Mouse (Mus musculus) heart, postnatal 14 days (tissue): ENCODE data around the gene Trappc10. TPM values are rescaled to one million over a fixed set of nuclear protein-coding genes. Genes with fewer than 3 reads are reported as not detected.

Experiments used
- DNase-seq, 2 experiments: peaks; one replicate each; pipeline ENCODE4 v3.0.0; 2021 to 2022
- intact Hi-C: fragments of 180-260 bp; cut with DNase I; formaldehyde crosslinking; loops from one replicate; pipeline ENCODE4 v1.15.1; 2025
- total RNA-seq, 2 experiments: library from RNA; stranded (reverse); gene quantifications; 2 replicates each; pipeline ENCODE4 v1.2.3; 2021

Gene Trappc10
- total RNA-seq, 2 experiments from 2014 or later: 42.0 to 42.8 TPM

- DNase-seq: no peak
- intact Hi-C loops: no loop called here
Measured at GRCm38 (mm10) chr10:78259702-78260101, 15.3 kb upstream of the Trappc10 start.

GRCm38 (mm10) chr10:78259230-78259629 is 14.8 kb upstream of the Trappc10 start:
- no peak for DNase-seq
- intact Hi-C loops: no loop called here

- intact Hi-C loops: no loop called here
- no peak for DNase-seq
Measured at GRCm38 (mm10) chr10:78258142-78258675, 13.8 kb upstream of the Trappc10 start.

- intact Hi-C loops: no loop called here
- DNase-seq: peak; percentile 50 to 75
Measured at GRCm38 (mm10) chr10:78255646-78256059, 11.2 kb upstream of the Trappc10 start.

GRCm38 (mm10) chr10:78247206-78247605 is 2.8 kb upstream of the Trappc10 start:
- no peak for DNase-seq
- intact Hi-C loops: no loop called here

- no peak for DNase-seq
- intact Hi-C loops: no loop called here
Measured at GRCm38 (mm10) chr10:78246725-78247124, 2.3 kb upstream of the Trappc10 start.

GRCm38 (mm10) chr10:78245225-78245547 is 745 bp upstream of the Trappc10 start:
- no peak for DNase-seq
- intact Hi-C loops: no loop called here

GRCm38 (mm10) chr10:78244058-78244437 is 393 bp downstream of the Trappc10 start:
- intact Hi-C loops: no loop called here
- peak; percentile 25 to 40 for DNase-seq

- DNase-seq: no peak
- intact Hi-C loops: no loop called here
Measured at GRCm38 (mm10) chr10:78238926-78239325, 5.5 kb downstream of the Trappc10 start.

- no peak for DNase-seq
- intact Hi-C loops: no loop called here
Measured at GRCm38 (mm10) chr10:78238297-78238696, 6.1 kb downstream of the Trappc10 start.

GRCm38 (mm10) chr10:78237809-78238208 is 6.6 kb downstream of the Trappc10 start:
- intact Hi-C loops: no loop called here
- no peak for DNase-seq

- DNase-seq: no peak
- intact Hi-C loops: no loop called here
Measured at GRCm38 (mm10) chr10:78236885-78237629, 7.4 kb downstream of the Trappc10 start.

GRCm38 (mm10) chr10:78233756-78234155 is 10.7 kb downstream of the Trappc10 start:
- DNase-seq: no peak
- intact Hi-C loops: no loop called here

GRCm38 (mm10) chr10:78233161-78233560 is 11.3 kb downstream of the Trappc10 start:
- intact Hi-C loops: no loop called here
- no peak for DNase-seq

- DNase-seq: no peak
- intact Hi-C loops: no loop called here
Measured at GRCm38 (mm10) chr10:78232301-78232980, 12.0 kb downstream of the Trappc10 start.

- DNase-seq: no peak
- intact Hi-C loops: no loop called here
Measured at GRCm38 (mm10) chr10:78228560-78228928, 15.9 kb downstream of the Trappc10 start.

- DNase-seq: peak in 1 of 2 experiments; percentile 11
Measured at GRCm38 (mm10) chr10:78227875-78228559, 16.4 kb downstream of the Trappc10 start.

GRCm38 (mm10) chr10:78224136-78224535 is 20.3 kb downstream of the Trappc10 start:
- intact Hi-C loops: no loop called here
- no peak for DNase-seq

More at GRCm38 (mm10) chr10:78227875-78228559, 16.4 kb downstream of the Trappc10 start:
- intact Hi-C loops: no loop called here

GRCm38 (mm10) chr10:78222908-78223307 is 21.5 kb downstream of the Trappc10 start:
- intact Hi-C loops: no loop called here
- DNase-seq: peak; percentile 19 to 32

GRCm38 (mm10) chr10:78221315-78221714 is 23.1 kb downstream of the Trappc10 start:
- intact Hi-C loops: no loop called here

GRCm38 (mm10) chr10:78219528-78219927 is 24.9 kb downstream of the Trappc10 start:
- no peak for DNase-seq
- intact Hi-C loops: no loop called here

More at GRCm38 (mm10) chr10:78221315-78221714, 23.1 kb downstream of the Trappc10 start:
- DNase-seq: no peak
